Mouse (Mus musculus): ENCODE measurements around the gene Gspt1.

Gene Gspt1

DNA sequence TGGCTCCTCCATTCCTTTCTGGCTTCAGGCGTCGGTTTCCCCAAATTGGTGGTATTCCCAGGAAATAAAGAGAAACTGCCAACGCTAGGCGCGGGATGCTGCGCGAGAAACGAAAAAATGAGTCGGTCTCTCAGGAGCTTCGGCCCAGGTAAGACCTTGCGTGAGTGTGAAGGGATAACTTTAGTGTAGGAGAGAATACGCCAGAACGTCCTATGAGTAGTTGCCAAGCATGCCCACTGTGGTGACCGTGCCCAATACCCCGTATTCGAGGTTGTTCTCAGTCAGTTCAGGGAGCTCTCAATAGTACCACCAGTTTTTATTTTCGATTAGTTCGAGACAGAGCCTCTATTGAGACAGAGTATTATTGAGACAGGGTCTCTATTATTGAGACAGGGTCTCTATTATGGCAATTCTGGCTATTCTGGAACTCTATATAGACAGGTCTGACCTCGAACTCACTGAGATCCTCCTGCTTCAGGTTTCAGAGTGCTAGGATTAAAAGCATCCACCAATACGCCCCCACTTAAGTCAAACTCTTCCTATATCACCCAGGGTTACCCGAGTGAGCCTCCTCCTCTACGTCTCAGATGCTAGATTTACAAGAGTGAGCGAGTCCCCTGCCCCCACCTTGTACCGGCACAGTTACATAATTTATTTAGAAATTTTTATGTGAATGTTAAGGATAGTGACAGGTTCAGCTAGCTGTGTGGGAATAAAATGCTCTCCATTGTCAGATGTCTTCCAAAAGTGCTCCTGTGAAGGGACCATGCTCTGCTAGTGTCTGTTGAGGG lies 50.3 kb downstream of the Gspt1 start:
- DNase-seq (ENCODE audit: low spot score in 2 of 2) = no peak

DNA sequence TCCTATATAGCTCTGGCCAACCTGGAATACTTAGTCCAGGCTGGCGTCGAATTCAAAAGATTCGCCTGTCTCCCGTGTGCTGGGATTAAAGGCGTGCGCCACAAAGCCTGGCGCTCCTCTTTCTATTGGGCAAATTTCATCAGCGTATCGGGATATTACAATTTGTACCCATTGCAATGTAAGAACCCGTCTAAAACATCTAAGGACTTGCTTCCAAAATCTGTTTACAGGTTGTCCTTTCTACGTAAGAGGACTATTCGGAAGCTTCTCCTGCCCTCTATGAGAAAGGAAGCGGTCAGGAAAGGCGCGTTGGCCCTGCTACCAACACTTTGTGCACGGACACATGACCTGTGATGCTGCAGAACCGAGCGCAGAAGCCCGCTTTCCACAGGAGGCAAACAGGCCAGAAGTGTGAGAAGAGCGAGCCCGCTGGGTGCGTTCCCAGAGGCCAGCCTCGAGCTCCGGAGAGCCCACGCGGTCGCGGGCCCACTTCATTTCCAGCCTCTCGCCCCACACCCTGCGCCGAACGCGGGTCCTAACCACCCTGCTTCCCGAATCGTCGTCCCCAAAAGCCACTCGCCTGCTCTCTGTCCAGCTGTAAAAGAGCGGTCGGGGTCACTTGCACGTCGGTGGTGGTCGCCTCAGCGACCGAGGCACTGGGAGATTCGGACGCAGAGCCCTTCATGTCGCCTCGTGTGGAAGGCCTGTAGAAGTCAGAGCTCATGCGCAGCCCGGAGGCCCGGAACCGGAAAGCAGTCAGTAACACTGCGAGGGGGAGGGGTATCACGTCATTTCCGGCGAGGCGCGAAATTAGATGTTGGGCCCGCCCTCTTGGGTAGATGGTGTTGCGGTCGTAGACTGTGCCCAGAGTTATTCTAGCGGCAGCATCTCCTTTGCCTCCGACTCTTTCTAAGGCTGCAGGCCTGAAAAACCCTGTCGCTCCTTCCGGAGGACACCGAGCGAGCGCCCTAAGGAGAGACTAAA lies 51.3 kb downstream of the Gspt1 start, which contains the start of gene Rsl1d1:
Gene Rsl1d1, minus strand, starts transcription at position 761 of the 984 bp plus-strand sequence.
- DNase-seq (ENCODE audit: low spot score in 2 of 2) = peak; percentile 84 to 93

DNA sequence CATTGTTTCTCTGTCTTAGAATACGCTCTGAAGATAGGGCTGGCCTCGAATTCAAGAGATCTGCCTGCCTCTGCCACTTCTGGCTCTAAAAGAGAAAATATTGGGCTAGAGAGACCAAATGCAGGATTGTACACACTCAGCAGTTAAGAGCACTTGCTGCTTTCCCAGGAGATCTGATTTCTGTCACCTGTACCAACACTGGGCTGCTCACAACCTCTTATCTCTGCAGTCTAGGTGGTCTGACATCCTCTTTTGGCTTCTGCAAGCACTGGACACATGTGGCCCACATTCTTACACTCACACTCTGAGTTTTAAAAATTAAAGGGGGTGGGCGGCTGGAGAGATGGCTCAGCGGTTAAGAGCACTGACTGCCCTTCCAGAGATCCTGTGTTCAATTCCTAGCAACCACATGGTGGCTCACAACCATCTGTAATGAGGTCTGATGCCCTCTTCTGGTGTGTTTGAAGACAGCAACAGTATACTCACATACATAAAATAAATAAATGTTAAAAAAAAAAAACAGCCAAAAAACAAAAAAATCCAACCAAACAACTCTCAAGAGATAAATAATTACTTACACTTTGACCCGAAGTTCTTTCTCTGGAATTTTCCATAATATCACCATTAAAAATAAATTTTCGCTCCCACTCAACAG lies 52.3 kb downstream of the Gspt1 start:
- no peak for DNase-seq (ENCODE audit: low spot score in 2 of 2)

DNA sequence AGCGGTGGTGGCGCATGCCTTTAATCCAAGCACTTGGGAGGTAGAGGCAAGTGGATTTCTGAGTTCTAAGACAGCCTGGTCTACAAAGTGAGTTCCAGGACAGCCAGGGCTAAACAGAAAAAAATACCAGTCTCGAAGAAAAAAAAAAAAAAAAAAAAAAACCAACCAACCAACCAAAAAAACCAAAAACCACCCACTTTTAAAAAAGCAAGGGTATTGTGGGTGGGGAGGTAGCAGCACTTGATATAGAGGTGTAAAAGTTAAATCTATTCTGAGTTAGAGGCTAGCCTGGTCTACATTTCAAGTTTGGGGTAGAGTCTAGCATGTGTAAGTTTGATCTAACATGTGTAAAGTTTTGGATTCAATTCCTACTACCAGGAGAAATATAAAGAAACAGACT lies 53.9 kb downstream of the Gspt1 start:
- no peak for DNase-seq (ENCODE audit: low spot score in 2 of 2)

DNA sequence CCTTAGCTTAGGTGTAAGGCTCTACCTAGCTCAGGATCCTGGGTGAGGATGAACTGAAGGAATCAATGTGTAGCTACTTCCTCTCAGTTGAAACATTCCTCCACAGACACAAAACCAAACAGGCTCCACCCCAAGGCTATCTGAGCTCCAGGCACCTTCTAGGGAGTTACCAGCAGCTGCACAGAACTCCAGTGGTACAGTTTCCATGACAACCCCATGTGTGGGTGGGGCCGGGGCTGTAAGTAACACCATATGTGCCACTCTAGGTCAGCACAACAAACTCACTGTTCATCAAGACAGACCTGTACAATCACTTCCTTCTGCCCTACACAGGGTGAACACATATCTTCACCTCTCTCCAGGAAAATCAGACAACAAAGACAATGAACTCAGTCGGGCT lies 55.7 kb downstream of the Gspt1 start:
- DNase-seq (ENCODE audit: low spot score in 2 of 2) = peak in 1 of 2 experiments; percentile 14

DNA sequence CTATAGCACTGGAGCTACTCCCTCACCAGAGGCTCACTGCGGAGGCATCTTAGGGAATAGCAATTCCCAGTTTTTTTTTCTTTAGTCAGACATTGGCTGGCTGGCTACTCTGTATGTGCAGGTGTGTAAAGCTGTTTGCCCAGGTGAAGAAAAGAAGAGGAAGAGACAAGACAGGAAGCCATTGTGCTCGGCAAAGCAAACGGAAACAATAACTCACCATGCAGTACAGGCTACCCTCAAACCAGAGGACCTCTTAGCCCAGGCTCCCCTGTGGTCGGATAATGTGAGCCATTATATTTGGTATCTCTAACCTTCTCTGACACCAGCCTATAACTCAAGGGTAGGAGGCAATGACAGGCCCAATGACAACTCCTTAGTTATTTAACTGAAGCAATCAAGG lies 57.1 kb downstream of the Gspt1 start:
- DNase-seq (ENCODE audit: low spot score in 2 of 2) = no peak

DNA sequence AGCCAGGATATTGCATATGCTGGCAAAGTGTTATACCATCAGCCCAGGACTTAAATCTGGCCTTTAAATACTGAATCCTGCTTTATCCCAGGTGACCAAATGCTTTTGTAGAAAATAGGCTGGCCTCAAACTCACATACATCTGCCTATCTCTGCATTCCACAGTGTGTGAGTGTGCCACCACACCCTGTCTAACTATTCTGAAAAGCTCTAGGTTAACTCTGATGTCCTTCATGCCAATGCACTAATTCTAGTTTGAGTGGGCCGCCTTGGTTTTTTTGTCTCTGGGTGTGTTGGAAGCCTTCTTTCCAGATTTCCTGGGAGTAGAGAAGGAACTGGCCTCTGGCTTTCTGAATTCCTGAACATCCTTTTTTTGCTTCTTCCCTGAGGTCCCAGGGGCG lies 60.9 kb downstream of the Gspt1 start:
- DNase-seq (ENCODE audit: low spot score in 2 of 2) = no peak

DNA sequence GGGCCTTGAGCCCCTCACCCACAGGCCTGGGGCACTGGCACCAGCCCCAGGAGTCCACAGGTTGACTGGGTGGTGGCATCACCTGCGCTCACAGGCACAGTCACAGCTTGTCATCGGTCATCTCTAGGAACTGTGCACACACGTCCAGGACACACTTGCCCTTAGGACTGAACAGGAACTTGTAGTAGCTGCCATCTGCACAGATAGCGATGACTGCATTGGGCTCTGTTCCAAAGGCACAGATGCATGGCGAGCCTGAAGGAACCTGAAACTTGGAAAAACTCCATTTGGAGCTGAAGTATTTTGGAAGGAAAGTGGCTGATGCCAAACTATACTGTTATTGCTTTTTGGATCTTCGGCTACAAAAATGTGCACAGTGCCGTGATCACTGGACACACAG lies 64.0 kb downstream of the Gspt1 start:
- DNase-seq (ENCODE audit: low spot score in 2 of 2) = peak; percentile 30 to 59

DNA sequence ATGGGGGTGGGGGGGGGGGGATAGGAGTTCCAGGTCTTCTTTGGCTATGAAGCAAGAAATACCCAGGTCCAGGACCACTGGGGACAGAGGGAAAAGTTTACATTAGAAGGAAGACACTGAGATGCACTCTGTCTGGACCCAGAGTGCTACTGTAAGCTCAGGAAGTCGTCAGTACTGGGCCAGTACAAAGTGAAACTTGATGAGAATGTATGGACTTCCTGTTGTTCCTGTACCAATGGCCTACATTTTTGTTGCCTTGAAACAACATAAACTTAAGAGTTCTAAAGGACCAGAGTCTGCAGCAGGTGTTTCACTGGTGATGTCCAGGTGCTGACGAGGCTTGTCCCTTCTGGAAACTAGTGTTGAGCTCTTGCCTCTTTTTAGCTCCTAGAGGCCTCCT lies 76.7 kb downstream of the Gspt1 start:
- DNase-seq (ENCODE audit: low spot score in 2 of 2) = no peak

DNA sequence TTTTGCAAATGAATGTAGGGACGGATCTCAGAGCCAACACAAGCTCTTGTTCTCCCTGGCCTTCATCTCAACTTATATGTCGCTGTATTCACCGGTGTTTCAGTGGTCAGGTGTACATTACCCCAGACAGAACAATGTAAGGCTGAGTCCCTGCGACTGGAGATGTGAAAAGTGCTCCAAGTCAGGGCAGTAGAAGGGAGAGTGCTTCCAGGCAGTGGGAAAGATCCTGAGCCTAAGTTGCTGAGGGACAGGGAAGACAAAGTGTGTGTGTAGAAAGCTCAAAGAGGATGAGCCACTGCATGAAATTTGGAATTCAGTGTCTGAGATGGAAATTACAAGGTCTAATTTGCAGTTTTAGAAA lies 77.3 kb downstream of the Gspt1 start:
- no peak for DNase-seq (ENCODE audit: low spot score in 2 of 2)

DNA sequence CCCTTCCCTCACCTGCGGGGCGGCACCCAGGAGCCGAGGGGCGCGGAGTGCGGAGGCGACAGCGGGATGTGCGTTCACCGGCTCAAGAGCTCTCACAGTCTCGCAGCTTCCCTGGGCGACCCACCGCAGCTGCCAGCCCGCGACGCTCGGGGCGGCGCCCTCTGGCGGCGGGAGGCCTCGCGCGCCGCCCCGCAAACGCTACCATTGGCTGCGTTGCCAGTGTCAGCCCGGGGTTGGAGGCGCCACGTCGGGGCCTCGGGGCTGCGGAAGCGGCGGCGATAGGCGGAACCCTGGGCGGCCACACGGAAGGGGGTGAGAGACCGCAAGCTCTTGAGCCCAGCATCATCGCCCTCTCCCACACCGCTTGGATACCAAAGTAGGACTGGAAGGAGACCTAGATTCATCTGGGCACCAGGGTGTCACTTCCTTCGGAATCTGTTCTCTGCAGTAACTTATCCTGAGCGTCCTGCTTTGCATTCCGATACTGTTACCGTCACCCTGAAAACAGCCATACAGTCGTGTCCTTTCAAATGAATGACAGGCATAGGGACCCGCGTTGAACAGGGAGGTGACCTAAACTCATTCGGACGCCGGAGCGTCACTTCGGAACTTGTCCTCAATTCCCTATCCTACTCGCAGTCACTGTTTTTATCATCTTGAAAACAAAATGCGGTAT lies 77.8 kb downstream of the Gspt1 start, which contains the start of gene Zc3h7a:
Gene Zc3h7a, minus strand, starts transcription at position 186 of the 676 bp plus-strand sequence.
- DNase-seq (ENCODE audit: low spot score in 2 of 2) = peak; percentile 86 to 92

DNA sequence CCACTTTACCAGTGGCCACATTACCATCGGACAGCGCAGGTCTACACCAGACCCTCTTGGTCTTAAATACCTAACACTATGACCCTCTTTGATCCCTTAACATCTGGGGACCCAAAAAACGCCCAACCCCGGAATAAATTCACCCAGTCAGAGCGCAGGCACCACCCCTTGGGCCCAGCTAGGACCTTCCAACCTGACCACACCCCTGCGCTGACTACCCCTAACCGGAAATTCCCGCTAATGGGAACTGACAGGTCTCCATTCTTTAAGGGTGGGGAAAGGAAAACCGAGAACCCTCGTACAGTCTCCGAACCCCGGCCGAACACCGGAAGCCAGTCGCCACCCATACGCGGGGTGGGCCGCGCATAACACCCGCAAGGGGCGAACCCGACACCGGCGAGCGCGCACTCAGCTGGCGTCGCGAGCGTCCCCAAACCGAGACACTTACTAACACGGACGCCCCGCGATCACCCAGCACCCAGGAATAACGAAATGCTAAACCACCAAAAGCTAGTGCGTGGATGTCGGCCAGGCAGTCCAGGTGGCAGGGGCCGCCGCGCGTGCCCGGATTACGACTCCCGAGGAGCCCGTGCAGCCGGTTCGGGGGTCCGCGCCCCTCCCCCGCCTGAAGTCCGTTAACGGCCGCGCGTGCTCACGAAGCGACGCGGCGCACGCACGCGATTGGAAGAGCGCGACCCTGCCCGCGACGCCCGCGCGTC lies 78.5 kb downstream of the Gspt1 start:
- peak in 1 of 2 experiments; percentile 67 for DNase-seq (ENCODE audit: low spot score in 2 of 2)

DNA sequence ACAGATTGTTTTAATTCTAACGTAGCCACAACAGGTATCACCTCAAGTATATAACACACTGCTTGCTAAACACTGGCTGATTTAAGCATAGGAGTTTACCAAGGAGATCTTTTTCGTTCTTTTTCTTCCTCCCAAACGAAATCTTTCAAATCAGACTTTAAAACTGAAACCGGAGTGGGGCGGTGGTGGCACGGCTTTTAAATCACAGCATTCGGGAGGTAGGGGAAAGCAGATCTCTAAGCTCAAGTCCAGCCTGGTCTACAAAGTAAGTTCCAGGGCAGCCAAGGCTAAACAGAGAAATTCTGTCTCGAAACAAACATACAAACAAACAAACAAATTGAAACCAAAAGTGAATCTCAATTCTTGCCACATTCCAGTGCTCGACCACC lies 79.0 kb downstream of the Gspt1 start:
- DNase-seq (ENCODE audit: low spot score in 2 of 2) = no peak

DNA sequence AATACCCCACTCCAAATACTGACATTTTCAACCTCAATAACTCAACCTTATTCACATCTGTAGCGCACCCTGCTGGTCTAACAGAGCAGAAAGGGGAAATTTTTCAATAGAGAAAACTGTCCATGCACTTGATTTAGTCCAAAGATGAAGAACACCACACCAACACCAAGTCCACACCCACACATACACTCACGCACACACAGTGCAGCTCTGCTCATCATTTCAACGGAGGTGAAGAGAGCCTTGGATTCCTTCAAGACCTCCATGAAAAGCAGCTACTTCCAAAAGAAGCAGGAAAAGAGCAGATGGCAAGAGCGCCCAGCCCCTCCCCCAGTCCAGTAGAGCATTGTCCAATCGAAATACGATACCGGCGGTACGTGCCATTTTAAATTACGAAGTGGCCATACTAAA lies 79.4 kb downstream of the Gspt1 start:
- peak; percentile 36 to 43 for DNase-seq (ENCODE audit: low spot score in 2 of 2)

DNA sequence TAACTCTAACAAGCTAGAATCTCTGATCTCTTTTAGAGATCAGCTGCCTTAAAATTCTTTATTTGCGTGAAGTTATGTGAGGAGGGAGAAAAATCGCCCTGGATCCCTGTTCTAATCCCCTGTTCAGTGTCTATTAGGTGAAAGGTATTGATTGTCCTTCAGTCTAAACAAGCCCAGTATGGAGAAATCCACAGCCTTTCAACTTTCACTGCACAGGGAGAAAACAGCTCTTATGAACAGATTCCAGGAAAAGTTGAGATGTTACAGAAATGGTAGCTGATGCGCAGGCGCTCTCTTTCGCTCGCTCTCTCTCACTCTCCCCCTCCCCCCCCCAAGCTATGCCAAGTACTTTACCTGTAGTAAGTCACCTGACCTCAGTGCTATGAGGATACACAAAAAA lies 82.4 kb downstream of the Gspt1 start:
- no peak for DNase-seq (ENCODE audit: low spot score in 2 of 2)
